Mouse (Mus musculus): Measurements from ENCODE around the gene Atp1a4. TPM values are rescaled to one million over a fixed set of nuclear protein-coding genes. Genes with fewer than 3 reads are reported as not detected.

The Atp1a4 gene
- polyA plus RNA-seq, 1 experiment: 331 TPM

DNA sequence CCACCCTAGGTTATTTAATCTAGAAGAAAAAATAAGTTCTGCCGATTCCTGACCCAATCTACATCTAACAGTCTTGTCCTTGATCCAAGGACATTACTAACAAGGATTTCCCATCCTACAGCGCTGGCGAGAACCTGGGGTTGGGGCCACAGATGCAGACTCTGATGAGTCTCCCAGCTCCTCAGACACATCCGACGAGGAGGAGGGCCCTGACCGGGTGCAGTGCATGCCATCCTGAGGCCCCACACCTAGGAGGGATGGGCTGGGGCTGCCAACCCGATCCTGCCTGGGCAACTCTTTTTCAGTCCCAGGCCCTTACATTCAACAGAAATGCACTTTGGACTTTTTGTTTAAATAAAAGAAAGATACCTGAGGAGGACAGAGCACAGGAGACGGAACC is 63.8 kb downstream of the Atp1a4 start:
- peaks cover 4% of the 10 kb centered on the region for H3K36me3 ChIP-seq (ENCODE audit: control insufficient read depth, insufficient read depth, low read length)
- TF ChIP-seq POLR2A (IDR thresholded peaks at IDR 0.05; ENCODE audit: control insufficient read depth, low read depth, low read length) (no peak), CTCF (IDR thresholded peaks at IDR 0.05; ENCODE audit: control insufficient read depth, insufficient read depth, insufficient replicate concordance, low read depth, low read length) (no peak)
- H3K27ac ChIP-seq (ENCODE audit: control insufficient read depth, insufficient read depth, low read depth, low read length): no peak overlapping the region
- no peak overlapping the region for H3K4me3 ChIP-seq (ENCODE audit: control insufficient read depth, low read depth, low read length)
- no peaks in the 10 kb centered on the region for H3K4me1 ChIP-seq (ENCODE audit: control insufficient read depth, insufficient read depth, low read length)
- H3K27me3 ChIP-seq (ENCODE audit: control insufficient read depth, insufficient read depth, low read length): no peaks in the 10 kb centered on the region

DNA sequence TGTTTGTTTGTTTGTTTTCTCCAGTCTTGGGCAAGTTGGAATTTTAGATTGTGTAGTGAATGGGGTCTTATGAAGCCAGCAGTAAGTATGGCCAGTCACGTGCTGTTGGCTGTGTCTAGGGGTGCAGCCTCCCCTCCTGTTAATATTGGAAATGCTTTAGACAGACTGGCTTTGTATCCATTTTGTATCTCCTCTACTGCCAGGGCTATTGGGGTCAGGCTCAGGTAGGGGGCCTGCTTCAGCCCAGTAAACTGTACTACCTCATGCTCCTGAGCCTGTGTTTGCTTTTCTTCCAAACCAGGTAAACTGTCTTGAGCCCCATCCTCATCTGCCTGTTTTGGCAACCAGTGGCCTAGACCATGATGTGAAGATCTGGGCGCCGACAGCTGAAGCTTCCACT is 66.0 kb downstream of the Atp1a4 start:
- peaks cover 6% of the 10 kb centered on the region for H3K36me3 ChIP-seq (ENCODE audit: control insufficient read depth, insufficient read depth, low read length)
- no peak overlapping the region for H3K4me3 ChIP-seq (ENCODE audit: control insufficient read depth, low read depth, low read length)
- no peaks in the 10 kb centered on the region for H3K27me3 ChIP-seq (ENCODE audit: control insufficient read depth, insufficient read depth, low read length)
- no peaks in the 10 kb centered on the region for H3K4me1 ChIP-seq (ENCODE audit: control insufficient read depth, insufficient read depth, low read length)
- no peak for TF ChIP-seq CTCF (IDR thresholded peaks at IDR 0.05; ENCODE audit: control insufficient read depth, insufficient read depth, insufficient replicate concordance, low read depth, low read length)
- TF ChIP-seq POLR2A (IDR thresholded peaks at IDR 0.05; ENCODE audit: control insufficient read depth, low read depth, low read length): no peak
- H3K27ac ChIP-seq (ENCODE audit: control insufficient read depth, insufficient read depth, low read depth, low read length): no peak overlapping the region; the same call in 1 of the 2 replicates

DNA sequence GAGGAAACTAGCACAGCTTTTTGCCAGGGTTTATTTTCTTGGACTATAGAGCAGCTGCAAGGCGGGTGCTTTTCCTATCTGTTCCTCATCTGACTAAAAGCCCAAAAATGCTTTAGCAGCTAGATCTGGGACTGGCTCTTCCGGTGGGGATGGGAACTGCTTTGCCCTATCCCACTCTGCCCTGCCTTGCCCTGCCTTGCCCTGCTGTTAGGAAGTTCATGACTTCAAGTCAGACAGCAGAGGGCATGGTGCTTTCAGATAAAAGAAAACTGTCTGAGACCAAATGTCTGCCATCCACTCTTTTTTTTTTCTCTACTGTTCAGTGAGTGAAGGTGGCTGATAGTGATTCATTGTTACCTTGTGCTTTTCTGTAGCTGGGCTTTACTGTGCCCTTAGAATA is 66.6 kb downstream of the Atp1a4 start:
- Histone ChIP-seq H3K27me3 (ENCODE audit: control insufficient read depth, insufficient read depth, low read length) (no peaks in the 10 kb centered on the region), H3K27ac (ENCODE audit: control insufficient read depth, insufficient read depth, low read depth, low read length) (no peak overlapping the region), H3K36me3 (ENCODE audit: control insufficient read depth, insufficient read depth, low read length) (peaks cover 8% of the 10 kb centered on the region), H3K4me3 (ENCODE audit: control insufficient read depth, low read depth, low read length) (no peak overlapping the region), H3K4me1 (ENCODE audit: control insufficient read depth, insufficient read depth, low read length) (no peaks in the 10 kb centered on the region)
- TF ChIP-seq POLR2A (IDR thresholded peaks at IDR 0.05; ENCODE audit: control insufficient read depth, low read depth, low read length) (no peak), CTCF (IDR thresholded peaks at IDR 0.05; ENCODE audit: control insufficient read depth, insufficient read depth, insufficient replicate concordance, low read depth, low read length) (no peak)

DNA sequence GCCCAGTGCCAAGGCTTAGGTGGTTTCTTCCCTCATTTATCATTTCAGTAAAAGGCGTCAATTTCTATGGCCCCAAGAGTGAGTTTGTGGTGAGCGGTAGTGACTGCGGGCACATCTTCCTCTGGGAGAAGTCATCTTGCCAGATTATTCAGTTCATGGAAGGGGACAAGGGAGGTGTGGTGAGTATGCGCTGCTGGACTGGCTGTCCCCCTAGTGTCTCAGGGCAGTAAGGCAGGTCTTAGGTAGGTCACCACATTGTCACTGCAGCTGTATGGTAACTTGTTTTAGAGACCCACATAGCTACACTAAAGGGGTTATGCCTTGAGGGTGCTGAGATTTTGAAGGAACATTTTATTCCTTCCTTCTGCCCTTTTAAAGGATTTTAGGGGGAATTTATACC is 69.3 kb downstream of the Atp1a4 start:
- no peaks in the 10 kb centered on the region for H3K4me1 ChIP-seq (ENCODE audit: control insufficient read depth, insufficient read depth, low read length)
- no peak overlapping the region for H3K4me3 ChIP-seq (ENCODE audit: control insufficient read depth, low read depth, low read length)
- H3K27ac ChIP-seq (ENCODE audit: control insufficient read depth, insufficient read depth, low read depth, low read length): no peak overlapping the region
- peak; percentile 50; the same call in 1 of the 2 replicates for TF ChIP-seq CTCF (IDR thresholded peaks at IDR 0.05; ENCODE audit: control insufficient read depth, insufficient read depth, insufficient replicate concordance, low read depth, low read length)
- TF ChIP-seq POLR2A (IDR thresholded peaks at IDR 0.05; ENCODE audit: control insufficient read depth, low read depth, low read length): no peak
- peaks cover 4% of the 10 kb centered on the region for H3K36me3 ChIP-seq (ENCODE audit: control insufficient read depth, insufficient read depth, low read length)
- no peaks in the 10 kb centered on the region for H3K27me3 ChIP-seq (ENCODE audit: control insufficient read depth, insufficient read depth, low read length)

DNA sequence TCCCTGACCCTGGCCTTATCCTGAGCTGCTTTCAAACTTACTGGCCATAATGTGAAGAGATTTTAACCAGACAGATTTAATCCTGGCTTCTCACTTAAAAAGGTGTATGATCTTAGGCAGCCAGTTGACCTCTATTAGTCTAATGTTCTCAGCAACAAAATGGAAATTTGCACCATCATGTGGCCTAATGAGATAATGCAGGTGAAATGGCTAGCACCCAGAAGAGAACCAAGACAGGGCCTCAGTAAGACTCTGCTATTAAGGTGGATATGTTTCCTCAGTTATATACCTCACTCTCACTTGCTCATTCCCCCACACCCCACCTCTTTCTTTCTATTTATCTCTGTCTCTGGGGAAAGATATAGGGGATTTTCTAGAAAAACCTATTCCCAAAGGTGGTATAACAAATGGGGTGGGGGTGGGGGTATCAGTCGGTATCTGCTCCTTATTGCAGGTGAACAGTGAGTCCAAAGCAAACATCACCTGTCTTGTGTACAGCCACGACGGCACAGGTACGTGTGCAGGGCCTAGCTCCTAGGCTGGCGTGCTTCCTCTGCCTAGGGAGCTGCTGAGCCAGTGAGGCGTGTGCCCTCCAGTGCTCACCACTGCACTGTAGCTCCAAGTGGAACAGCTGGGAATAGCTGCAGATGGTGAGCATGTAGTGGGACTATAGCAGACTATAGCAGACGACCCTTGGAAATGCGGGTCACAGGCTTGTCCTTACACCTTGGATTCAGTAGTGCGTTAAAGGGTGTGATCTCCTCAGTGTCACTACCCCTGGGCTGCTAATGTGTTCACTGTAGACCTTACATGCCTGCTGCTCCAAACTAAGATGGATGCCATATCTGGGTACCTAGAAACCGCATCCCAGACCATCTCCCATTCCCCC is 71.6 kb downstream of the Atp1a4 start:
- Histone ChIP-seq H3K27me3 (ENCODE audit: control insufficient read depth, insufficient read depth, low read length) (no peaks in the 10 kb centered on the region), H3K36me3 (ENCODE audit: control insufficient read depth, insufficient read depth, low read length) (peaks cover 4% of the 10 kb centered on the region), H3K4me3 (ENCODE audit: control insufficient read depth, low read depth, low read length) (no peak overlapping the region), H3K4me1 (ENCODE audit: control insufficient read depth, insufficient read depth, low read length) (no peaks in the 10 kb centered on the region), H3K27ac (ENCODE audit: control insufficient read depth, insufficient read depth, low read depth, low read length) (no peak overlapping the region)
- TF ChIP-seq CTCF (IDR thresholded peaks at IDR 0.05; ENCODE audit: control insufficient read depth, insufficient read depth, insufficient replicate concordance, low read depth, low read length) (no peak), POLR2A (IDR thresholded peaks at IDR 0.05; ENCODE audit: control insufficient read depth, low read depth, low read length) (no peak)

DNA sequence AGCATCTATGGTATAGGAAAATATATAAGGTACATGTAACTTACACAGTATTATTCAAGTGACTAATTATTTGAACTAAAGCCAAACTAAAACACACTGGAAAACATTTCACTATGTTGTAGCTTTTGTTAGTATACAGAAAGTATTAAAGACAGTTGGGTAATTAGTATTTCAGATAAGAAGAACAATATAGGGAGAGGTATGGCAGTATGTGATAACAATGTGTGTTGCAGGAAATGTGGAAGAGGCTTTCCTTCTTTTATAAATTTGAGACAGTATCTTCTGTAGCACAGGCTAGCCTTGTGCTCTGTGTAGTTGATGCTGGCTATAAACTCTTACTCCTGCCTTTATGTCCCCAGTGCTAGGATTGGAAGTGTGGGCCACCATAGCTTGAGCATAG is 74.3 kb downstream of the Atp1a4 start:
- Histone ChIP-seq H3K27ac (ENCODE audit: control insufficient read depth, insufficient read depth, low read depth, low read length) (no peak overlapping the region), H3K4me1 (ENCODE audit: control insufficient read depth, insufficient read depth, low read length) (no peaks in the 10 kb centered on the region), H3K36me3 (ENCODE audit: control insufficient read depth, insufficient read depth, low read length) (peaks cover 4% of the 10 kb centered on the region), H3K27me3 (ENCODE audit: control insufficient read depth, insufficient read depth, low read length) (no peaks in the 10 kb centered on the region), H3K4me3 (ENCODE audit: control insufficient read depth, low read depth, low read length) (no peak overlapping the region)
- no peak for TF ChIP-seq POLR2A (IDR thresholded peaks at IDR 0.05; ENCODE audit: control insufficient read depth, low read depth, low read length)
- no peak for TF ChIP-seq CTCF (IDR thresholded peaks at IDR 0.05; ENCODE audit: control insufficient read depth, insufficient read depth, insufficient replicate concordance, low read depth, low read length)

DNA sequence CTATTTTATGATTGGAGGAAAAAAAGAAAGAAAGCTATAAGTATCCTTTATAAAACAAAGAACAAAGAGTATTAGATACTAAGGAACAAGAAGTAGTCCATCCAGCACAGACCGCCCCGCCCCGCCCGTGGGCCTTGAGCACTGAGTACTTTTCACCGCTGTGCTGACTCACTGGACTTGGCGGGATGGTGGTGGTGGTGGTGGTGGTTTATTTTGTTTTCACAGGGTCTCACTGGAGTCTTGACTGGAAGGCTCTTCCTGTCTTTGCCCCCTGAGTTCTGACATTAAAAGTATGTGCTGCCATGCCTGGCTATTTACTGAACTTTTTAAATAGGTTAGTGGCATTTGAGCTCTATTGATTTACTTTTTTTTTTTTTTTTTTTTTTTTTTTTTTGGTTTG is 75.2 kb downstream of the Atp1a4 start:
- TF ChIP-seq POLR2A (IDR thresholded peaks at IDR 0.05; ENCODE audit: control insufficient read depth, low read depth, low read length) (no peak), CTCF (IDR thresholded peaks at IDR 0.05; ENCODE audit: control insufficient read depth, insufficient read depth, insufficient replicate concordance, low read depth, low read length) (no peak)
- Histone ChIP-seq H3K27me3 (ENCODE audit: control insufficient read depth, insufficient read depth, low read length) (no peaks in the 10 kb centered on the region), H3K4me3 (ENCODE audit: control insufficient read depth, low read depth, low read length) (no peak overlapping the region), H3K36me3 (ENCODE audit: control insufficient read depth, insufficient read depth, low read length) (peaks cover 4% of the 10 kb centered on the region), H3K27ac (ENCODE audit: control insufficient read depth, insufficient read depth, low read depth, low read length) (no peak overlapping the region), H3K4me1 (ENCODE audit: control insufficient read depth, insufficient read depth, low read length) (no peaks in the 10 kb centered on the region)

Measured in testis, adult 2 months (tissue).